Mouse (Mus musculus) megakaryocyte, embryonic 14.5 days (primary cell): ENCODE results near the gene Ptn.

Experiments used
- FLI1 ChIP-seq: IDR thresholded peaks from 2 replicates; pipeline ENCODE4 v1.6.1; 2012; ENCODE audit warnings: low read length, inconsistent platforms, mixed read lengths
- GATA1 ChIP-seq: IDR thresholded peaks from 3 replicates; pipeline ENCODE4 v1.6.1; 2012; ENCODE audit warnings: mixed read lengths, low read length, inconsistent platforms, borderline replicate concordance

DNA sequence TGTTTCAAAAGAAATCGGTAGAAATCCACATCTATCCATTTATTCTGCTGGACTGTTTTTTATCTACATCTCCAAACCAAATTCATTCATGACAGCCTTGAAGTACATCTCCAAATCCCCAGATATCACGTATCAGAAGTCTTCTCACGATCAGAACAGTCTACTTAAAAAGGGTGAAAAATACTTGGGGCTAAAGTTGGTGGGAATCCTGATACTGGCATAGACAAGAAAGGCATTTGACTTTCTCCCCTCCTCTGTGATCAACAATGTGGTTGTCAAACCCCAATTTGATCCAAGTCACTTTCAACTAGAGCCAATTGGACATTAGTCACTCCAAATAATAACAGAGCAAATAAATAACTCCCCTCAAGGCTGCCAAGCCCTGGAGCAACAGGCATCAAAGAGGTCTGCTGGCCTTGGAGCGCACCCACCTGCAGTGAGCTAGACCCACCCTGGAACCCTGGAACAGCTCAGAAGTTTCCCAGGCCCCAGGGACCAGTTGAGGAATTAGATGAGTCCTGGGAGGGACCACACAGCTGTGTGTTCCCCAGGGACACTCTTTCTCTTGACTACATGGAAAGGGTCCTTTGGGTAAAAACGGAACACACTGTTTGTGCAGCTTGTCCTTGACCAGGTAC, 9.6 kb downstream of the Ptn start:
- TF ChIP-seq GATA1 = no peak
- no peak for TF ChIP-seq FLI1
